Mouse (Mus musculus) MEL (cell line): ENCODE results near the gene Wnt10b.

Source experiments
- BHLHE40 ChIP-seq: IDR thresholded peaks from 2 replicates; pipeline ENCODE4 v1.6.1; 2012; ENCODE audit warnings: low read depth, mild to moderate bottlenecking, inconsistent platforms, low read length, improper control_type of control experiment, borderline replicate concordance
- CHD2 ChIP-seq: IDR thresholded peaks from 2 replicates; pipeline ENCODE4 v1.6.1; 2011; ENCODE audit warnings: low read length, improper control_type of control experiment
- CTCF ChIP-seq, 3 experiments: IDR thresholded peaks in 2 of 3; conservative IDR thresholded peaks in 1 of 3; 2 replicates each; pipeline ENCODE4 v1.5.1; 2011 to 2012; ENCODE audit warnings: low read length in 3 of 3, low read depth in 2 of 3, mild to moderate bottlenecking in 2 of 3, improper control_type of control experiment in 1 of 3, inconsistent platforms in 1 of 3, mixed read lengths in 1 of 3, moderate library complexity in 1 of 3; ENCODE audit not compliant: control insufficient read depth in 1 of 3, insufficient read depth in 1 of 3, poor library complexity in 1 of 3, severe bottlenecking in 1 of 3
- EP300 ChIP-seq, 2 experiments: IDR thresholded peaks; 2 replicates each; pipeline ENCODE4 v1.6.1; 2011; ENCODE audit warnings: improper control_type of control experiment in 2 of 2, low read length in 2 of 2, low read depth in 1 of 2, mild to moderate bottlenecking in 1 of 2
- ETS1 ChIP-seq: IDR thresholded peaks from 2 replicates; pipeline ENCODE4 v1.6.1; 2012; ENCODE audit warnings: low read depth, mild to moderate bottlenecking, inconsistent platforms, low read length, improper control_type of control experiment, moderate library complexity
- GATA1 ChIP-seq: IDR thresholded peaks from 2 replicates; pipeline ENCODE4 v1.6.1; 2011; ENCODE audit warnings: low read depth, low read length, improper control_type of control experiment
- KAT2A ChIP-seq: conservative IDR thresholded peaks from 2 replicates; pipeline ENCODE4 v1.6.1; 2012; ENCODE audit warnings: low read depth, low read length, improper control_type of control experiment, inconsistent platforms
- MAFK ChIP-seq: IDR thresholded peaks from 2 replicates; pipeline ENCODE4 v1.6.1; 2011; ENCODE audit warnings: low read depth, mild to moderate bottlenecking, low read length, improper control_type of control experiment, borderline replicate concordance
- MYB ChIP-seq: IDR thresholded peaks from 2 replicates; pipeline ENCODE4 v1.6.1; 2011; ENCODE audit warnings: mild to moderate bottlenecking, low read depth, low read length, improper control_type of control experiment
- POLR2A ChIP-seq, 2 experiments: IDR thresholded peaks; 2 replicates each; pipeline ENCODE4 v1.6.1; 2011 to 2012; ENCODE audit warnings: low read length in 2 of 2, mild to moderate bottlenecking in 2 of 2, control low read depth in 1 of 2, improper control_type of control experiment in 1 of 2, low read depth in 1 of 2, moderate library complexity in 1 of 2; ENCODE audit not compliant: control insufficient read depth in 1 of 2, insufficient read depth in 1 of 2, poor library complexity in 1 of 2
- POLR2AphosphoS2 ChIP-seq: IDR thresholded peaks from 2 replicates; pipeline ENCODE4 v1.6.1; 2011; ENCODE audit warnings: low read length, improper control_type of control experiment
- RAD21 ChIP-seq: IDR thresholded peaks from 2 replicates; pipeline ENCODE4 v1.6.1; 2011; ENCODE audit warnings: mild to moderate bottlenecking, low read depth, low read length, improper control_type of control experiment
- UBTF ChIP-seq: IDR thresholded peaks from 2 replicates; pipeline ENCODE4 v1.6.1; 2012; ENCODE audit warnings: low read depth, mild to moderate bottlenecking, inconsistent platforms, low read length, improper control_type of control experiment, moderate library complexity, borderline replicate concordance; ENCODE audit not compliant: insufficient read depth

GRCm38 (mm10) chr15:98775533-98775932 lies 2.4 kb downstream of the Wnt10b start:
- TF ChIP-seq ETS1 (no peak), MAFK (no peak), EP300 (IDR thresholded peaks at IDR 0.05; ENCODE audit: low read depth in 1 of 2, low read length in 2 of 2) (no peak), UBTF (no peak), BHLHE40 (no peak), GATA1 (no peak), CHD2 (no peak), CTCF (IDR thresholded peaks at IDR 0.05 in 2 of 3, conservative IDR thresholded peaks at IDR 0.05 in 1 of 3; ENCODE audit: control insufficient read depth in 1 of 3, insufficient read depth in 1 of 3, low read depth in 2 of 3, low read length in 3 of 3, poor library complexity in 1 of 3, severe bottlenecking in 1 of 3) (no peak), POLR2AphosphoS2 (no peak), KAT2A (no peak), RAD21 (no peak), MYB (no peak), POLR2A (IDR thresholded peaks at IDR 0.05; ENCODE audit: control insufficient read depth in 1 of 2, insufficient read depth in 1 of 2, low read depth in 1 of 2, low read length in 2 of 2, poor library complexity in 1 of 2) (no peak)
